Mouse (Mus musculus) forebrain, embryonic 16.5 days (tissue): ENCODE results near the gene Ncor2. TPM values are rescaled to one million over a fixed set of nuclear protein-coding genes. Genes with fewer than 3 reads are reported as not detected.

ENCODE experiments used
- ATAC-seq: fragments of 200-750 bp; cut with Nextera tagmentation; 2 replicates; pipeline ENCODE4 v1.8.0; 2017; ENCODE audit warnings: mild to moderate bottlenecking, moderate library complexity
- H3K27ac ChIP-seq: fragments of 300-500 bp; sonication (generic); 2 replicates; pipeline ENCODE4 v1.5.1; 2014; ENCODE audit warnings: low read length, control low read depth
- H3K27me3 ChIP-seq: fragments of 300-500 bp; sonication (generic); replicated peaks from 2 replicates; pipeline ENCODE4 v1.6.1; 2014; ENCODE audit warnings: low read length; ENCODE audit not compliant: control insufficient read depth, insufficient read depth
- H3K36me3 ChIP-seq: fragments of 300-500 bp; sonication (generic); 2 replicates; pipeline ENCODE4 v1.6.1; 2014; ENCODE audit not compliant: control insufficient read depth, insufficient read depth
- H3K4me1 ChIP-seq: fragments of 300-500 bp; sonication (generic); replicated peaks from 2 replicates; pipeline ENCODE4 v1.6.1; 2014; ENCODE audit warnings: low read length; ENCODE audit not compliant: control insufficient read depth, insufficient read depth
- H3K4me2 ChIP-seq: fragments of 300-500 bp; sonication (generic); 2 replicates; pipeline ENCODE4 v1.6.1; 2014; ENCODE audit warnings: mild to moderate bottlenecking, low read length, control low read depth
- H3K4me3 ChIP-seq: fragments of 300-500 bp; sonication (generic); replicated peaks from 2 replicates; pipeline ENCODE4 v1.5.1; 2014; ENCODE audit warnings: mild to moderate bottlenecking, low read length, control low read depth
- H3K9ac ChIP-seq: fragments of 300-500 bp; sonication (generic); replicated peaks from 2 replicates; pipeline ENCODE4 v1.6.1; 2014; ENCODE audit warnings: low read depth, low read length, control low read depth
- H3K9me3 ChIP-seq: fragments of 300-500 bp; sonication (generic); 2 replicates; pipeline ENCODE4 v1.6.1; 2016; ENCODE audit warnings: low read length; ENCODE audit not compliant: control insufficient read depth
- WGBS: fragments of 180-500 bp; shearing (Covaris S2); extraction: QIAGEN DNeasy Blood & Tissue Kit; methylation state at CpG from one replicate; pipeline ENCODE4 v1.1.7; 2014; 5-methylcytosine and 5-hydroxymethylcytosine counted together
- polyA plus RNA-seq: library from polyadenylated mRNA; unstranded; fragments of >200 nt; fragmentation: Nextera tagmentation; extraction: Ambion mirVana; gene quantifications from 2 replicates; pipeline ENCODE4 v1.2.1, GENCODE M21; 2015

Gene Ncor2
- polyA plus RNA-seq, 1 experiment from 2014 or later: 26.5 TPM

GRCm38 (mm10) chr5:125195142-125195541 is 16.1 kb upstream of the Ncor2 start:
- no peak overlapping the region for H3K9ac ChIP-seq
- no peaks in the 10 kb centered on the region for H3K27me3 ChIP-seq
- 0 out of 2 replicates have a peak, but pooled peaks have one; percentile 8 for ATAC-seq
- H3K36me3 ChIP-seq: no peaks in the 10 kb centered on the region
- 41% methylated on average over 3 of the region's 3 CpGs for WGBS
- H3K4me3 ChIP-seq: no peak overlapping the region
- no peak overlapping the region for H3K27ac ChIP-seq
- peaks cover 6% of the 10 kb centered on the region for H3K4me1 ChIP-seq
- no peak overlapping the region for H3K4me2 ChIP-seq
- H3K9me3 ChIP-seq: no peaks in the 10 kb centered on the region

DNA sequence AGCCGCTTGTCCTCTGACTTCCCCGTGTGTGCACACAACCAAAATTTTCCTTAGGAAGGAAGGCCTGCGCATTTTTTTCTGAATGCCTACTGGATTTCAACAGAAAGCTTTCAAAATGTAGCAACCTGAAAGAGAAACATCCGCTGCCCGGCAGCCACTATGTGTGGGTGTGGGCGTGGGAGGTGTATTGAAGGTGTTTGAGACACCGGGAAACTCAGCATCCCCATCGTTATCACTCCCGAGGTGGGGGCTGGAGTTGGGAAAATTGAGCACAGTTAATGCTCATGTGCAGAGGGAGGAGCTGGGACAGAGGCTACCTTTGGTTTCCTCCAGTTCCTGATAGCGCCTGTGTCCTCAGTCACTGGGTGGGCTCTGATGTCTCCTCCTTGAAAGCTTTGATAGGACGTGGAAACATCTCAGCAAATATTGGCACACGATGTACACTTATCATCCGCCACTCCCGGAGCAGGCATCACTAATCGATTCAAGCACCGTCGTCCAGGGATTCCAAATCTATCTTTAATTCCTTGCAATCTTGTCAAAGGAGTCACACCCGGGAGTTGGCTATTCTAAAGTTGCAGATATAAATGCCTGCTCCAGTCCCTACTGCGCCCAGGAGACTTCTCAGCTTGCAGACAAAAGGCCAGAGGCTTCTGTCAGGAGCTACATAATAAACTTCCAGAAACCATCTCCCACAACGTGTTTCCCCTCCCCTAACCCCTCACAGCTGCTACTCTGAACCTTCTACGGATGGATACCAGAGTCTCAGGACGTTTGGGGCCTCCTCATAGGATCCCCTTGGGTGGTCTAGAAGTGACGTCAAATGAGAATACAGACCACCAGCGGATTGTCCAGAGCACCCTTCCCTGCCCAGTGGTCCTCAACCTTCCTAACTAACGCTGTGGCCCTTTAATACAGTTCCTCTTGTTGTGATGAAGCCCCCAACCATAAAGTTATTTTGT is 14.7 kb upstream of the Ncor2 start:
- H3K4me1 ChIP-seq: peaks cover 6% of the 10 kb centered on the region
- no peaks in the 10 kb centered on the region for H3K36me3 ChIP-seq
- no peaks in the 10 kb centered on the region for H3K9me3 ChIP-seq
- H3K4me3 ChIP-seq: no peak overlapping the region
- 70% methylated on average over 25 of the region's 25 CpGs for WGBS
- H3K9ac ChIP-seq: no peak overlapping the region
- no peak overlapping the region for H3K27ac ChIP-seq
- no peak for ATAC-seq
- no peak overlapping the region for H3K4me2 ChIP-seq
- no peaks in the 10 kb centered on the region for H3K27me3 ChIP-seq

- Histone ChIP-seq H3K27ac (no peak overlapping the region), H3K9ac (no peak overlapping the region), H3K4me2 (no peak overlapping the region), H3K27me3 (no peaks in the 10 kb centered on the region), H3K36me3 (no peaks in the 10 kb centered on the region), H3K9me3 (no peaks in the 10 kb centered on the region), H3K4me1 (peaks cover 6% of the 10 kb centered on the region), H3K4me3 (no peak overlapping the region)
- 28% methylated on average over 9 of the region's 9 CpGs for WGBS
- ATAC-seq: no peak
These were observed 12.6 kb upstream of the Ncor2 start for GRCm38 (mm10) chr5:125191608-125192007.

GRCm38 (mm10) chr5:125190105-125190813 is 11.2 kb upstream of the Ncor2 start:
- 88% methylated on average over 7 of the region's 7 CpGs for WGBS
- Histone ChIP-seq H3K4me3 (no peak overlapping the region), H3K9ac (no peak overlapping the region), H3K4me1 (peaks cover 6% of the 10 kb centered on the region), H3K36me3 (no peaks in the 10 kb centered on the region), H3K4me2 (no peak overlapping the region), H3K9me3 (no peaks in the 10 kb centered on the region), H3K27ac (no peak overlapping the region), H3K27me3 (no peaks in the 10 kb centered on the region)
- ATAC-seq: no peak

DNA sequence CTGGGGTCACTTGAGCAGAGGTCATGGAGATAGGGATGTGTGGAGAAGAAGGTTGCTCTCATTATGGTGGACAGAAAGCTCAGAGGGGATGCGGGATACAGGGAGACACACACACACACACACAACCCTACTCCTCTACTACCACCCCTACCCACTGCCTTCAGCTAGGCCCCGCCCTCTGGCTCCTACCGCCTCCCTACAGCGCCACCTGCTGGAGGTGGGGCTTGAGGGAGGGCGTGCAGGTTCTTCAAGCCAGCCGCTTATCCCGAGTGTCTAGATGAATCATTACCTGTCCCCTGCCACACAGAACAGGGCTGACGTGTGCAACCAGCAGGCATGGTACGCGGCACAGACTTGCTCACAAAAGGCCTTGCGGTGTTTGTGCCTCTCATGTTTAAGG is 10.6 kb upstream of the Ncor2 start:
- H3K9ac ChIP-seq: no peak overlapping the region
- no peak overlapping the region for H3K27ac ChIP-seq
- 46% methylated on average over 11 of the region's 11 CpGs for WGBS
- H3K4me2 ChIP-seq: no peak overlapping the region
- no peaks in the 10 kb centered on the region for H3K36me3 ChIP-seq
- peaks cover 12% of the 10 kb centered on the region for H3K4me1 ChIP-seq
- peak; percentile 47; the same call in 1 of the 2 replicates for ATAC-seq
- no peaks in the 10 kb centered on the region for H3K9me3 ChIP-seq
- H3K4me3 ChIP-seq: no peak overlapping the region
- H3K27me3 ChIP-seq: no peaks in the 10 kb centered on the region

DNA sequence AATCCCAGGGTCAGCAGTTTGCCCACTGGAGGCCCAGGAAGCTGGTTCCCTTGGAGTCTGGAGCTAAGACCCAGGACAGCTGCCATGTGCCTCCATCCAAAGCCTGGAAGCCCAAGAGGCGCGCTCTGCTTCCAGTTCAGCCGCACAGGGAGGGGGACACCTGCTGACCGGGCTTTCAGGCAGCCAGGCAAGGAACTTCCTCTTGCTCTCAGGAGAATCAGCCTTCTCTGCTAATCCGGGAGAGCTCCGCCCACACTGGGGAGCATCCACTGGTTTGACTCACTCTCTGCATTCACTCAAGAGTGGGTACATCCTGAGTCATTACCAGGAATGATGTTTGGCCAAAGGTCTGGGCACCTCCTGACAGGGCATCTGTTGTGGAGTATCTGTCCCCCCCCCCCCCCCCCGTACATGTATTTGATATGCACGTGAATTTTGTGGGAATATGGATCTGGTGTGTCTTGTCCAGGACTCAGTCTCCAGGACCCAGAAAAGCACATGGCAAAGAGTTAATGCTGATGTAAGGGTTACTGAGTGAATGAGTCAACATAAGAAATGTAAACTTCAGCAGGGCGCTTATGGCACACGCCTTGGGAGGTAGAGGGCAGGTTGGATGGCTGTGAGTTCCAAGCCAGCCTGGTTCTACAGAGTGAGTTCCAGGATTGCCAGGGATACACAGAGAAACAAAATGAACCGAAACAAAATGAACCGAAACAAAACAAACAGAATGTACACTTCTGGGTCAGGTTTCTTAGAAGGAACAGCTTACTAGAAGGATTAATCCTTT is 10.0 kb upstream of the Ncor2 start:
- H3K27me3 ChIP-seq: no peaks in the 10 kb centered on the region
- H3K9me3 ChIP-seq: no peaks in the 10 kb centered on the region
- no peaks in the 10 kb centered on the region for H3K36me3 ChIP-seq
- H3K27ac ChIP-seq: no peak overlapping the region; the same call in 1 of the 2 replicates
- peaks cover 14% of the 10 kb centered on the region for H3K4me1 ChIP-seq
- ATAC-seq: no peak
- no peak overlapping the region for H3K4me2 ChIP-seq
- H3K9ac ChIP-seq: no peak overlapping the region
- 25% methylated on average over 12 of the region's 12 CpGs for WGBS
- H3K4me3 ChIP-seq: no peak overlapping the region

DNA sequence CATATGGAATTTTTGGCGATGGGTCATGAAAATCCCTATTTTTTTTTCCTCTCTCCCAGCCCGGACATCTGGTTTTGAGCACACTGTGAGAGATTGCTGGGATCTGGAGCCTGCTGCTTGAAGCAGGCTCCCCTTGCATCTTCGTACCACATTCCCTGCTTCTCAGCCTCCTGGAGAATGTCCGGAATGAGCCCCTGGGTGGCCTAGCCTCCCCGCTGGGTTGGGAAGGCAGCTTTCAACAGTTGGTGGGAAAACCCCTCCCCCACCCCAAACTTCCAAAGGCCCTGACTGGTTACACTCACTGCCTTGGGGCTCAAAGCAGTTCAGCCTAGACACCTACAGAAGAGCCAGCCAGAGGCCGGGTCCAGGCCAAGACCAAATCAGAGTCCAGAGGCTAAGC is 5.8 kb upstream of the Ncor2 start:
- no peak overlapping the region for H3K4me2 ChIP-seq
- H3K4me1 ChIP-seq: peaks cover 18% of the 10 kb centered on the region
- ATAC-seq: no peak; the same call in 1 of the 2 replicates
- H3K9ac ChIP-seq: no peak overlapping the region
- H3K9me3 ChIP-seq: no peaks in the 10 kb centered on the region
- H3K27me3 ChIP-seq: no peaks in the 10 kb centered on the region
- no peaks in the 10 kb centered on the region for H3K36me3 ChIP-seq
- peak overlapping the region; percentile 37; the same call in 1 of the 2 replicates for H3K27ac ChIP-seq
- 17% methylated on average over 5 of the region's 6 CpGs for WGBS
- H3K4me3 ChIP-seq: no peak overlapping the region

GRCm38 (mm10) chr5:125183321-125184003 is 4.4 kb upstream of the Ncor2 start:
- ATAC-seq: no peak
- Histone ChIP-seq H3K9ac (no peak overlapping the region), H3K36me3 (no peaks in the 10 kb centered on the region)

More at GRCm38 (mm10) chr5:125183321-125184003, 4.4 kb upstream of the Ncor2 start:
- Histone ChIP-seq H3K4me1 (peaks cover 23% of the 10 kb centered on the region), H3K27ac (no peak overlapping the region), H3K4me2 (no peak overlapping the region), H3K9me3 (no peaks in the 10 kb centered on the region), H3K4me3 (no peak overlapping the region), H3K27me3 (no peaks in the 10 kb centered on the region)
- 26% methylated on average over 23 of the region's 23 CpGs for WGBS
